Mouse (Mus musculus) midbrain, embryonic 15.5 days (tissue): ENCODE data around the gene Stx17. TPM values are rescaled to one million over a fixed set of nuclear protein-coding genes. Genes with fewer than 3 reads are reported as not detected.
A peak's percentile ranks its signal among the peaks of the same experiment; 100 is the strongest.

Experiments
- ATAC-seq: fragments of 200-750 bp; cut with Nextera tagmentation; replicated peaks from 2 replicates; pipeline ENCODE4 v1.8.0; 2017; ENCODE audit warnings: moderate TSS enrichment
- H3K27ac ChIP-seq: fragments of 300-500 bp; sonication (generic); 2 replicates; pipeline ENCODE4 v1.5.1; 2015; ENCODE audit warnings: mild to moderate bottlenecking, inconsistent platforms
- H3K27me3 ChIP-seq: fragments of 300-500 bp; sonication (generic); replicated peaks from 2 replicates; pipeline ENCODE4 v1.6.1; 2015; ENCODE audit warnings: inconsistent platforms
- H3K36me3 ChIP-seq: fragments of 300-500 bp; sonication (generic); replicated peaks from 2 replicates; pipeline ENCODE4 v1.6.1; 2015; ENCODE audit warnings: inconsistent platforms
- H3K4me1 ChIP-seq: fragments of 300-500 bp; sonication (generic); 2 replicates; pipeline ENCODE4 v1.6.1; 2015; ENCODE audit warnings: inconsistent platforms
- H3K4me2 ChIP-seq: fragments of 300-500 bp; sonication (generic); 2 replicates; pipeline ENCODE4 v1.6.1; 2015; ENCODE audit warnings: inconsistent platforms, mild to moderate bottlenecking, moderate library complexity
- H3K4me3 ChIP-seq: fragments of 300-500 bp; sonication (generic); 2 replicates; pipeline ENCODE4 v1.5.1; 2015; ENCODE audit warnings: mild to moderate bottlenecking, inconsistent platforms
- H3K9ac ChIP-seq: fragments of 300-500 bp; sonication (generic); 2 replicates; pipeline ENCODE4 v1.6.1; 2015; ENCODE audit warnings: mild to moderate bottlenecking, inconsistent platforms
- H3K9me3 ChIP-seq: fragments of 300-500 bp; sonication (generic); 2 replicates; pipeline ENCODE4 v1.6.1; 2016; ENCODE audit warnings: inconsistent platforms
- WGBS: fragments of 180-500 bp; shearing (Covaris S2); methylation state at CpG from one replicate; pipeline ENCODE4 v1.1.7; 2015; ENCODE audit warnings: mixed read lengths; 5-methylcytosine and 5-hydroxymethylcytosine counted together
- polyA plus RNA-seq: library from polyadenylated mRNA; unstranded; fragments of >200 nt; fragmentation: Nextera tagmentation; extraction: Ambion mirVana; gene quantifications from 2 replicates; pipeline ENCODE4 v1.2.1, GENCODE M21; 2015

Stx17 gene
- 22.2 and 23.0 TPM in 2 replicates for polyA plus RNA-seq

DNA sequence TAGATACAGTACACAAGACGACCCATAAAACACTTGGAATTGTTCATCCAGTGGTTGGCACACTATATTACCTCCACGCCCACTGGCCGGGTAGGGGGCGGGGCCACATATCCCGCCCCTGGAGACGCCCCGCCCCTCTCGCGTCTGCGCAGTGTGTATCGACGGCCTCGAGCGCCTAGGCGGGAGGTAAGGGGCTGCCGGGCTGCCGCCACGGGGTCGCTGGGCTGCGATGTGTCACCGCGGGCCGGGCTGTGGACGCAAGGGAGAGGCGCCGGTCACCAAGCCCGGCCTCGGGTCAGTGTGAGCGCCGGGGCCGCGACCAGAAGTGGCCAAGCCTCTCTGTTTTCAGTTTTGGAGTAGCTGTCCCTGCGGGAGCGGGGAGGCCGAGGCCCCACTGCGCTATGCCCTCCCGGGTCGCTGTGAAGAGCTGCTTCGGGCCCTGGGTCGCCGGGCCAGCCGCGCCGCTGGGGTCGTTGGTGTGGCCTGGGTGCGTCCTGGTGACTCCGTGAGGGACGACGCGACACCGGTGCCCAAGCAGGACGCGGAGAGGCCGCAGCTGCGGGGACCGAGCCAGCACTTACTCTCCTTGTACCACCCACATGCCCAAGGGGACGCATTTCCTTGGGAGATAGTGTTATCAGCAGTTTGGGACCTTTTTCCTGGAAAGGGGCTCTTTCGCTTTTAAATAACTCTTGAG, at the start of gene Stx17:
Stx17 (plus strand) TSS at position 143 of the 697 bp plus-strand sequence.
- H3K4me1 ChIP-seq: peaks cover 6% of the 10 kb centered on the region
- peak within 1 kb of the TSS; percentile 79 for H3K4me2 ChIP-seq
- WGBS: under 1% methylated on average over 58 of the region's 58 CpGs
- H3K4me3 ChIP-seq: peak within 1 kb of the TSS; percentile 80
- H3K27ac ChIP-seq: peak within 1 kb of the TSS; percentile 46
- no peaks in the 10 kb centered on the region for H3K27me3 ChIP-seq
- peak within 1 kb of the TSS; percentile 81 for H3K9ac ChIP-seq
- H3K9me3 ChIP-seq: no peaks in the 10 kb centered on the region
- no peaks in the 10 kb centered on the region for H3K36me3 ChIP-seq
- peak; percentile 99 for ATAC-seq

DNA sequence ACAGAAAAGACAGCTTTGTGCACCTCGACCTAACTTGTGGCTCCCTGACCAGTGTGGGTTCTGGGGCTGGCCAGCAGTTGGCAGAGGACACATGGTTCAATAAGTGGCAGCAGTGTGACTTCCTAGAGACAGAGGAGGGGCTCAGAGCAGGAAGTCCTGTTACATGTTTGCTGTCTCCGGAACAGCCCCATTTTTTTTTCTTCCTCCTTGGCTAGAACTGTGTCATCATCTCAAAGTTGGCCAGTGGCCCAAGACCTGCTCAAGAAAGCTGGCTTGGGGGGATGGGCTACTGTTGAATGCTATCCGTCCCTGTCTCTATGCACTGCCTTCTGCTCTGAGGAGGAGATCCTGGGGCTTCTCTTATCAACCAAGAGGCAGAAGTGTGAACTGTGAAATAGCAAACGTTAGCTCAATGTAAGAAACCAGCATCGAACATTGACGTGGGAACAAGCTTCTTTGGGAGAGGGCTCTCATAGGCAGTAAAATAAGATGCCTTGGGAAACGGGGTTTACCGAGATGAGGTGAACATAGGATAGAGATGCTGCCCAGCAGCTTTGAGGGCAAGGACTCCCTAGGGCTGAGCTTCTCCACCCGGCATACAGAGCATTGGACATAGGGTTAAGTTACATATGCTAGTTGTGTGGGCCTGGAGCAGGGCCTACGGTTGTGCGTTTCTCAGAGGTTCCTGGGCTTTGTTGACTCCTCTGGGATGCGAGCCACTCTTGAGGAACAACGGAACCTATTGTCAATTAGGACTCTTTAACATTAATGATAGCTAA, 47.8 kb upstream of the Stx17 start:
- H3K4me3 ChIP-seq: no peak overlapping the region
- H3K4me2 ChIP-seq: no peak overlapping the region
- peaks cover 21% of the 10 kb centered on the region for H3K4me1 ChIP-seq
- H3K9ac ChIP-seq: no peak overlapping the region
- no peaks in the 10 kb centered on the region for H3K9me3 ChIP-seq
- no peak; the same call in 1 of the 2 replicates for ATAC-seq
- no peak overlapping the region for H3K27ac ChIP-seq
- no peaks in the 10 kb centered on the region for H3K27me3 ChIP-seq
- no peaks in the 10 kb centered on the region for H3K36me3 ChIP-seq
- 83% methylated on average over 13 of the region's 13 CpGs for WGBS

DNA sequence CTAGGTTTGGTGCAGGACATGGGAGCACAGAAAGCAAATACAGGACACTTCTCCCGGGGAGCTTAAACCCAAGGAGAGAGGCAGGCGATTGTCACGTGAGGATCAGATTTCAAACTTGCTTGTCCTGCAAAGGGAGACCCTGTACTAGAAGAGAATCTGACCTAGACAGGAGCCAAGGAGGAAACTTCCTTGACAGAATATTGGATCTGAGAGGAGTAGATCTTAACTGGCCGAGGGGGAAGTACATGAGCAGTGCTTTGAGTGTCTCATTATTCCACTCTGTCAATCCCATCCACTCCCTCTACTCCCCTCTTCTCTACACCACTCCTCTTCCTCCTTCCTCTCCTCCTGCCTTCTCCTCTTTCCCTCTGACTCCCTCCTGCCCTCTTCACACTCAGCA, 46.5 kb upstream of the Stx17 start:
- WGBS: 14% methylated on average over 4 of the region's 4 CpGs
- no peaks in the 10 kb centered on the region for H3K9me3 ChIP-seq
- H3K27ac ChIP-seq: no peak overlapping the region
- H3K4me1 ChIP-seq: peaks cover 21% of the 10 kb centered on the region
- H3K36me3 ChIP-seq: no peaks in the 10 kb centered on the region
- H3K4me3 ChIP-seq: no peak overlapping the region
- no peaks in the 10 kb centered on the region for H3K27me3 ChIP-seq
- H3K9ac ChIP-seq: no peak overlapping the region
- ATAC-seq: no peak
- H3K4me2 ChIP-seq: no peak overlapping the region

DNA sequence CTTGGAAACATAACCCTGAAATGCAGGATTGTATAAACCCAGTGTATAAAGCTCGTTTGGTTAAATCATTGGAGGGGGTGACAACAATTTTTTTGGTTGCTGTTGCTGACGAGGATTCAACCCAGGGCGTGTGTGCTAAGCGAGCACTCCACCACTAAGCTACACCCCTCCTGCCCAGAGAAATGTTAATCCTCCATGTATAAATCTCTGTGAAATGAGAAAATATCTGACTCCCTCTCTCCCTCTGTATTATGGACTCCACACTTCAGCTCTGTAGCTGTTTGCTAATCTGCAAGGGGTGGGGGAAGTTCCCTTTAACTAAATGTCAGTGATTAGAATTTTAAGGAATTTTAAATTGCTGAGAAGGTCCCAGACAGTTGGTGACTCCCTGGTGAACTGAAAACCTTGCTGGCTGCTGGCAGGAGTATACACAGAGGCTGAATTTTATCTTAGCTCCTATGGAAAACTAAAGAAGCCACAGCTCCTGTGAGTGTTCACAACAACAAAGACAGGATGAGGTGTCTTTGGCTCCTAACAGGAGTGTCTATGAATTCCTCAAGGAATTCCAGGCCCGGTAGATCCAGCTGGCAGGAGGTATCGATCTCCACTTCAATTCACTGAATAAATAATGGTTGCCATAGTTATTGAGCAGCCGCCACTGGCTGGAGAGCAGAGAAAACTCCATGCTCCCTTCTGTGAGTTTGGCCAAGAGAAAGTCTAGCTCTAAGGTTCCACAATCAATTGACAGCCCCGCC, 45.3 kb upstream of the Stx17 start:
- Histone ChIP-seq H3K27ac (0 out of 2 replicates have a peak overlapping the region, but pooled peaks have one; percentile 27), H3K9me3 (no peaks in the 10 kb centered on the region), H3K4me3 (no peak overlapping the region), H3K27me3 (no peaks in the 10 kb centered on the region), H3K4me1 (peaks cover 21% of the 10 kb centered on the region), H3K36me3 (no peaks in the 10 kb centered on the region), H3K9ac (no peak overlapping the region), H3K4me2 (no peak overlapping the region)
- peak; percentile 79 for ATAC-seq
- whole genome bisulfite sequencing: 31% methylated on average over 8 of the region's 8 CpGs

DNA sequence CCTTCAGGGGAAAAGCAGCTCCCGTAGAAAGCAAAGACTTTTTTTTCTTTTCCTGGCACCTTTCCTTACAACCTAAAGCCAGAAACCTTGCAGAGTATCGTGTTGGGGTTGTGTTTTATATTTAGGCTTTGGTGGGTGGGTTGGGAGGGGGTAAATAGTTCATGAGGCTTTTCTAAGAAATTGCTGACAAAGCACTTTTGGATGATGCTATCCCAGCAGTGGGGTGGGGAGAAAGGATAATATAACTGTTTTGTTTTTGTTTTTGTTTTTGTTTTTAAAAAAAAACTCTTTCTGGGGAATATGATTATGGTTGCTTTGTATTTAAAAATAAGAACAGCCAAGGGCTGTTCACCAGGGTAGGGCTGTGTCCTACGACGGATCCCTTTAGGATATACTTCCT, 41.3 kb upstream of the Stx17 start:
- Histone ChIP-seq H3K9ac (no peak overlapping the region), H3K4me1 (peaks cover 16% of the 10 kb centered on the region), H3K27me3 (no peaks in the 10 kb centered on the region), H3K27ac (no peak overlapping the region), H3K9me3 (no peaks in the 10 kb centered on the region), H3K4me2 (no peak overlapping the region), H3K36me3 (no peaks in the 10 kb centered on the region), H3K4me3 (no peak overlapping the region)
- ATAC-seq: no peak
- WGBS: 89% methylated on average over 4 of the region's 4 CpGs

DNA sequence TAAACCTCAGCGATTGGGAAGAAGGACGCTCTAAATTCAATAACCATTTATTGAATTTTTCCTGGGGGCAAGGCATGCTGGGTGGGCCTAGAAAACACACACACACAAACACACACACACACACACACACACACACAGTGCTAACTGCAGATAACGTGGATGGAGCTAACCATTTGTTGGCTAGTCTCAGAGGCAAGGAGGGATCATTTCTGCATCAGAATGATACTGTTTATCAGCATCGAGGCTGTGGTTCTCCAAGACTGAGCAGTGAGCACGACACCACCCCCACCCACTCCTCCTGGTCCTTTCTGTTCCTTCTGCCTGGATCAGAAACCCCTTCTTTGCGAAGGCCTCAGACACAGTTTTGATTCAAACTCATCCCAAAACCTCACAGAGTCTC, 38.1 kb upstream of the Stx17 start:
- WGBS: 59% methylated on average over 6 of the region's 6 CpGs
- Histone ChIP-seq H3K4me3 (no peak overlapping the region), H3K4me1 (no peaks in the 10 kb centered on the region), H3K4me2 (no peak overlapping the region), H3K36me3 (no peaks in the 10 kb centered on the region), H3K27ac (no peak overlapping the region), H3K9ac (no peak overlapping the region), H3K9me3 (no peaks in the 10 kb centered on the region), H3K27me3 (no peaks in the 10 kb centered on the region)
- no peak for ATAC-seq

DNA sequence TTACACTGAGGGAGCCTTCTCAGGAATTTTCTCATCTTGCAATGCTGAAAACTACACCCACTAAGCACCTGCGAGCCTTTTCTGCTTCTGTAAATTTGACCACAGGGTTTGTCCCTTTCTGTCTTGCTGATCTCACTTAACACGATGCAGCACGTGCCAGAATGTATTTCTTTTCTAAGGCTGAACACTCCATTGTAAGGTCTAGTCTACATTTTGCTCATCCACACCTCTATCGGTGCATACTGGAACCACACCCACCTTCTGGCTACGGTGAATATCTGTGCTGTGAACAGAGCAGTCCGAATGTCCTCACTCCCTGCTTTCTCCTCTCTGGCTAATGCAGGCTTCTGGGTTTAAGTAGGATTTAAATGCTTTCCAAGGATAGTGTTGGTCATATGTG, 37.2 kb upstream of the Stx17 start:
- Histone ChIP-seq H3K4me1 (no peaks in the 10 kb centered on the region), H3K9ac (no peak overlapping the region), H3K36me3 (no peaks in the 10 kb centered on the region), H3K27ac (no peak overlapping the region), H3K9me3 (no peaks in the 10 kb centered on the region), H3K27me3 (no peaks in the 10 kb centered on the region), H3K4me2 (no peak overlapping the region), H3K4me3 (no peak overlapping the region)
- no peak for ATAC-seq
- 85% methylated on average over 6 of the region's 6 CpGs for WGBS

DNA sequence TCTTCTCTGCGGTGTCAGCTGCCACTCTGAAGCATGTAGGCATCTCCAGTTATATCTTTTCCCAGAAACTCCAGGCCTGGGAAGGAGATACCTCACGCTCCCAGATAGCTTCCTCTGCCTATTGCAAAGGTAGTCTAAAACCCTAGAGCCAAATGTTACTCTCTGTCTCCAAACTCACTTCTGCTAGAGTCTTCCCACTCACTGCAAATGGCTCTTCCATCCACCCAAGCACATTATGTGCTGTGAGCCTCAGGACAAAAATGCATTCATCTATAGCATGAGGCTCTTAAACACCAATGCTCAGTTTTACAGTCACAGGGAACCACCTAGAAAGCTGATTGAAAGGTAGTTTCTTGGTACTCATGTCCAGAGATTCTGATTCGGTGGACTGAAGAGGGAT, 31.5 kb upstream of the Stx17 start:
- H3K4me3 ChIP-seq: no peak overlapping the region
- H3K4me2 ChIP-seq: no peak overlapping the region
- no peaks in the 10 kb centered on the region for H3K36me3 ChIP-seq
- no peak overlapping the region for H3K27ac ChIP-seq
- no peaks in the 10 kb centered on the region for H3K9me3 ChIP-seq
- no peaks in the 10 kb centered on the region for H3K27me3 ChIP-seq
- no peaks in the 10 kb centered on the region for H3K4me1 ChIP-seq
- 67% methylated on average over 3 of the region's 3 CpGs for WGBS
- no peak for ATAC-seq
- H3K9ac ChIP-seq: no peak overlapping the region

DNA sequence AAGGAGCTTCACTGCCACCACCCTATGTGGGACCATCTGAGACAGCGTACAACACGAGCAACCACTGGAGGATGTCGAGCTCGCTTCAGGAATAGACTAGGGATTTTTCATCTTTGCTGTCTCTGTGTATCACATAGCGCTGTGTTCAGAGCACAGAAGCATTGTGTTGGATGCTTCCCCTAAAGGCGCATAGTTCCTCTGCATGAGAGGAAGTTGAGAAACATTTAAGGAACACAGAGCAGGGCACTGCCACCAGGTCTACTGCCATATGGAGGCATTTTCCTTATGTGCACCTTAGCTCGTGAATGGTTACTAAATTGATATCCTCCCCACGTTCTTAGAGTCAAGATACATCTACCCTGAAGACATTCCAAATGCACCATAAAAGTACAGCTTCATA, 24.5 kb upstream of the Stx17 start:
- no peak overlapping the region for H3K4me2 ChIP-seq
- H3K27me3 ChIP-seq: no peaks in the 10 kb centered on the region
- 89% methylated on average over 8 of the region's 8 CpGs for WGBS
- no peak overlapping the region for H3K9ac ChIP-seq
- ATAC-seq: no peak
- H3K36me3 ChIP-seq: no peaks in the 10 kb centered on the region
- no peak overlapping the region for H3K27ac ChIP-seq
- no peak overlapping the region for H3K4me3 ChIP-seq
- no peaks in the 10 kb centered on the region for H3K9me3 ChIP-seq
- no peaks in the 10 kb centered on the region for H3K4me1 ChIP-seq

DNA sequence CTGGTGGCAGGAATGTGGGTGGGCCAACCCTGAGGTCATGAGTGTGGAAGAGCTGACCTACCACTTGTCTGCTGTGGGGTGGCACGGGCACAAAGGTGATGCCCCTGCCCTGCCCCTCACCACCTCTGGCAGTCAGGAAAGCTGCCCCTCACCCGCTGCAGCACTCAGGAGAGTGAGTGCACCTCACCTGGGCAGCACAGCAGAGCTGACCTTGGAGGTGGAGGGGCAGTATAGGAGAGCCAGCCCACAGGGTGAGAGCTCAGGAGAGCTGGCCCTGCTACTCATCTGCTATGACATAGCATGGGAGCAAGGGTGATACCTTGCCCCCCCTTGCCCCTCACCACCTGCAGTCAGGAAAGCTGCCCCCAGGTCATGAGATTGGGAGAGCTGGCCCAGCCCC, 22.7 kb upstream of the Stx17 start:
- H3K4me3 ChIP-seq: no peak overlapping the region
- H3K4me1 ChIP-seq: no peaks in the 10 kb centered on the region
- H3K36me3 ChIP-seq: no peaks in the 10 kb centered on the region
- H3K9me3 ChIP-seq: no peaks in the 10 kb centered on the region
- H3K4me2 ChIP-seq: no peak overlapping the region
- WGBS: 81% methylated on average over 2 of the region's 2 CpGs
- no peaks in the 10 kb centered on the region for H3K27me3 ChIP-seq
- H3K27ac ChIP-seq: no peak overlapping the region
- no peak for ATAC-seq
- H3K9ac ChIP-seq: no peak overlapping the region

DNA sequence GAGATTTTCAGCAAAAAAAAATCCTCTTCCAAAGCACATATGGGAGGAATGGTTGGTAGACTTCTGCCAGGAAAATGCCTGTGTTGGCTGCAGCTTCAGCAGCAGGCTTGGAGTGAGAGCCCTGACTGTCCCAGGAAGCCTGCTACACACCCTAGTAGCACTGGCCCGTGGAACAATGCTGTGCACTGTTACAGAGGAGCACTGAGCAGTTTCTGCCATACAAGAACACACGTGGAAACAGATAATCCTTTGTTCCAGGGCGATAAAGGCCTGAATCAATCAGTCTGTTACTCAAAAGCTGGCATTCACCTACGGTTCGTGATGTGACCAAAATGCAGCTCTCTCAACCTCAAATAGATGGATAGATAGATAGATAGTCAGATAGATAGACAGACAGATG, 19.3 kb upstream of the Stx17 start:
- 70% methylated on average over 5 of the region's 5 CpGs for WGBS

DNA sequence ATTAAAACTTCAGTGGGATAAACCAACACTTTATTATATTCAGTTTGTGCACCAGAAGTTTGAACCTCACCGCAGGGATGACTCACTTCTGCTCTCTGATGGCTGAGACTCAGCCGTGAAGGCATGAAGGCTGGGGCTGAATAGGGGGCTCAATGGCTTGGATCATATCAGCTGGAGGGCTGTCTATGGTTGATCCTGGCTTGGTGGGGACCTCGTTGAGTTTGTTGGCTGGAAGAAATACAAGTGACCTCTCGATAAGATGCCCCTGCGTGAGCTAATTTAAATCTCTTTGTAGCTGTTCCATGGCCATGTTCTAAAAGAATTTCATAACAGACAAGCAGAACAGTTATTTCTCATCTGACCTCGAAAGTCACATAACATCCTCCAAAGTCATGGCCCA, 17.6 kb upstream of the Stx17 start:
- Histone ChIP-seq H3K4me1 (no peaks in the 10 kb centered on the region), H3K36me3 (no peaks in the 10 kb centered on the region), H3K4me2 (no peak overlapping the region), H3K27ac (no peak overlapping the region), H3K27me3 (no peaks in the 10 kb centered on the region), H3K9ac (no peak overlapping the region), H3K9me3 (no peaks in the 10 kb centered on the region), H3K4me3 (no peak overlapping the region)
- WGBS: 85% methylated on average over 6 of the region's 6 CpGs
- ATAC-seq: no peak

More for the DNA sequence above, 19.3 kb upstream of the Stx17 start:
- H3K4me3 ChIP-seq: no peak overlapping the region
- no peak overlapping the region for H3K9ac ChIP-seq
- H3K9me3 ChIP-seq: no peaks in the 10 kb centered on the region
- no peak overlapping the region for H3K27ac ChIP-seq
- H3K4me1 ChIP-seq: no peaks in the 10 kb centered on the region
- H3K4me2 ChIP-seq: no peak overlapping the region
- no peaks in the 10 kb centered on the region for H3K27me3 ChIP-seq
- ATAC-seq: no peak
- H3K36me3 ChIP-seq: no peaks in the 10 kb centered on the region
